Mouse (Mus musculus) kidney, postnatal 10 days (tissue): ENCODE measurements around the gene Lpcat1.

Experiments
- DNase-seq: peaks from one replicate; pipeline ENCODE4 v3.0.0; 2021; ENCODE audit warnings: mixed read lengths

Gene Lpcat1

DNA sequence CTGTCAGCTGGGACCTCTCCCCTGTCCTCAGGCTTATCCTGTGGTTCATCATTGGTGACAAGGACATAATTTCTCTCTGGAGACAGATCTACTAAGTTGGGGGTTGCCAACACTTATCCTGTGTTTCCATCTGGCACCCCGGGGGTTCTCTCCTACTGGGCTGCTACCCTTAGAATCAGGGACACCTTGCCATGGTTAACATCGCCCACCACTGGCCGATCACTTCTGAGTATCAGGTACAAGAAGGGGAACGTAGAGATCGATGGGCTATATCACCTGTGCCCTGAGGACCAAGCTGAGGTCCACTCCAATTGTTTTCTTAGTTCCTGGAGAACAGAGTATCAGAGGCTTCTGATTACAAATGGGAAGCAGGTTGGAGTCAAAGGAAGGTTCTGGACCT, 97.2 kb downstream of the Lpcat1 start:
- DNase-seq, result no peak
